Mouse (Mus musculus): ENCODE measurements around the gene Tcta. TPM values are rescaled to one million over a fixed set of nuclear protein-coding genes. Genes with fewer than 3 reads are reported as not detected.

Gene Tcta
- total RNA-seq (2012; rRNA removed), result 5.0 and 8.7 TPM in 2 replicates
- total RNA-seq (2014; rRNA removed), result 7.3 and 7.4 TPM in 2 replicates
- polyA plus RNA-seq (2012; ENCODE audit: insufficient read length, low read depth), result 3.0 and 5.0 TPM in 2 replicates

DNA sequence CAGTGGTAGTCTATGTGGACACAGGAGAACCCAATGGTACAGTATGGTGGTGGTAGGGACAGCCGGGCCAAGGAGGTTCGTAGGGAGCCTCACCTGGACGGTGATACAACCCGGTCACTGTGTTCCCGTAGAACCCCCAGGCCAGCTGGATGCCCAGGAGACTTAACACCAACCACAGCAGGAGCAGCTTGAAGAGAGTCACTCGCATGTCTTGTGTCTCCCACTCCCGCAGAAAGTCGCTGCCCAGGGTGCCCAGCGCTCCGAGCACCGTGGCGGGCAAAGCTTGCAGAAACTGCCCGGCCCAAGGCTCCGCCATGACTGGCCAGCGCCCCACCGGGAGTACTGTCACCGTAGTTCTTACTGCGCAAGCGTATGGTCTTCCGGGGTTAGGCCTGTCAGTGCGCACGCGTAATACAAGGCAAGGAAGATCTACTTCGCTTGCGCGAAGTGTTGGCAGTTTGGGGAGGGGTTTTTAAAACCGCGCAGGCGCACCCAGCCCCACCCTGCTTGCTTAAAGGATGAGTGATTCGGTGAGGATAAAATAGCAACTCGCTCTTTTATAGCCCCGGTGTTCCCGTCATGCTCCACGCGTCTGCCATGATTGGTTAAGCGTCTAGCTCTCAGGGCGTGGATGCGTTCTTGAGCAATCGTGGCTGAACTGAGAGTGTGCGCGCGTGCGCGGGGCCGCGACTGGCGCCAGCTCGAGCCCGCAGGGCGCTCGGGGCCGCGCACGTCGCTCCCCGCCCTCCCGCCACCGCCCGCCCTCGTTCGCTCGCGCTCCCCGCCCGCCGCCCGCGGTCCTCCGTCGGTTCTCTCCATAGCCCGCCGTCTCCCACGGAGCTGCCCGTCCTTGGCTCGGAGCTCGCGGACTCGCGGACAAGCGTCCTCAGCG, at the start of gene Tcta, which contains the start of gene Rhoa:
Tcta (minus strand) TSS at position 532 of the 892 bp plus-strand sequence.
Rhoa (plus strand) TSS at position 501 of the 892 bp plus-strand sequence.
- DNase-seq (ENCODE audit: extremely low read depth), result peak; percentile 100
- peak within 1 kb of the TSS; percentile 90 for H3K27ac ChIP-seq (ENCODE audit: insufficient read depth, low read depth)
- in situ Hi-C loops (cut with MboI; ENCODE audit: low pct_ligation_motif_present, low pct_unique_long_range_greater_than_20kb, low sequenced_read_pairs) (no loop called here), dilution Hi-C loops (cut with MboI; ENCODE audit: extremely low pct_ligation_motif_present, extremely low pct_unique_long_range_greater_than_20kb, low sequenced_read_pairs) (no loop called here)
- peak within 1 kb of the TSS; percentile 80 for H3K9ac ChIP-seq (ENCODE audit: insufficient read depth, low read depth)
- peaks cover 17 to 36% of the 10 kb centered on the region in 2 experiments for H3K36me3 ChIP-seq (replicated peaks in 1 of 2; ENCODE audit: control insufficient read depth in 1 of 2, insufficient read depth in 1 of 2, low read length in 1 of 2)
- H3K9me3 ChIP-seq (replicated peaks; ENCODE audit: low read length), result no peaks in the 10 kb centered on the region
- peaks cover 3 to 48% of the 10 kb centered on the region in 2 experiments; a peak in 3 of 4 replicates for H3K4me1 ChIP-seq (ENCODE audit: control insufficient read depth in 1 of 2, insufficient read depth in 2 of 2)
- peaks cover 36% of the 10 kb centered on the region for H3K79me2 ChIP-seq (replicated peaks; ENCODE audit: control insufficient read depth, extremely low read depth, insufficient read depth, poor library complexity, severe bottlenecking)
- peak within 1 kb of the TSS; percentile 68 for H3K4me2 ChIP-seq (ENCODE audit: insufficient read depth, low read depth, poor library complexity, severe bottlenecking)
- H3K27me3 ChIP-seq (replicated peaks), result no peaks in the 10 kb centered on the region
- H3K4me3 ChIP-seq (replicated peaks in 1 of 3; ENCODE audit: low read depth in 2 of 3, low read length in 2 of 3, poor library complexity in 1 of 3), result peak within 1 kb of the TSS; percentile 71 to 98 (median 81)
- TF ChIP-seq ZKSCAN1 (IDR thresholded peaks at IDR 0.05; ENCODE audit: borderline replicate concordance, low read depth, low read length) (no peak), USF1 (IDR thresholded peaks at IDR 0.05; ENCODE audit: low read depth, low read length) (no peak), BHLHE40 (IDR thresholded peaks at IDR 0.05; ENCODE audit: low read depth, low read length) (no peak), ZMIZ1 (IDR thresholded peaks at IDR 0.05; ENCODE audit: low read depth, low read length) (no peak; the same call in 1 of the 2 replicates), MAX (IDR thresholded peaks at IDR 0.05; ENCODE audit: low read length) (peak; percentile 36; the same call in 1 of the 2 replicates), GABPA (IDR thresholded peaks at IDR 0.05; ENCODE audit: insufficient replicate concordance, low read depth, low read length) (no peak), IRF4 (IDR thresholded peaks at IDR 0.05; ENCODE audit: low read depth, low read length) (peak; percentile 54; the same call in 1 of the 2 replicates), CTCF (conservative IDR thresholded peaks at IDR 0.05 in 1 of 2, IDR thresholded peaks at IDR 0.05 in 1 of 2; ENCODE audit: low read depth in 2 of 2, low read length in 2 of 2) (no peak), POLR2A (IDR thresholded peaks at IDR 0.05; ENCODE audit: low read depth, low read length) (peak; percentile 98), MEF2A (IDR thresholded peaks at IDR 0.05; ENCODE audit: borderline replicate concordance, low read depth, low read length) (peak; percentile 97), CHD1 (IDR thresholded peaks at IDR 0.05; ENCODE audit: low read depth, low read length) (no peak), MAZ (IDR thresholded peaks at IDR 0.05; ENCODE audit: low read depth, low read length) (peak; percentile 82), EP300 (IDR thresholded peaks at IDR 0.05; ENCODE audit: low read length) (no peak), MAFK (IDR thresholded peaks at IDR 0.05; ENCODE audit: insufficient replicate concordance, low read length) (0 out of 2 replicates have a peak, but pooled peaks have one; percentile 8), KAT2A (IDR thresholded peaks at IDR 0.05; ENCODE audit: insufficient replicate concordance, low read length) (no peak), E2F4 (IDR thresholded peaks at IDR 0.05; ENCODE audit: insufficient replicate concordance, low read depth, low read length) (no peak; the same call in 1 of the 2 replicates), JUN (IDR thresholded peaks at IDR 0.05; ENCODE audit: insufficient read depth, low read depth, low read length) (no peak), RAD21 (IDR thresholded peaks at IDR 0.05; ENCODE audit: low read depth, low read length) (no peak), SMC3 (IDR thresholded peaks at IDR 0.05; ENCODE audit: low read depth, low read length) (no peak), RCOR1 (conservative IDR thresholded peaks at IDR 0.05; ENCODE audit: low read depth, low read length) (peak; percentile 76; the same call in 1 of the 2 replicates), USF2 (conservative IDR thresholded peaks at IDR 0.05; ENCODE audit: low read depth, low read length) (no peak), NRF1 (IDR thresholded peaks at IDR 0.05; ENCODE audit: low read depth, low read length) (peak; percentile 93), ELF1 (IDR thresholded peaks at IDR 0.05; ENCODE audit: low read depth, low read length) (peak; percentile 97), TCF12 (IDR thresholded peaks at IDR 0.05; ENCODE audit: low read depth, low read length) (peak; percentile 87), NELFE (IDR thresholded peaks at IDR 0.05; ENCODE audit: low read depth, low read length) (peak; percentile 96), ETS1 (conservative IDR thresholded peaks at IDR 0.05; ENCODE audit: low read depth, low read length) (0 out of 2 replicates have a peak, but pooled peaks have one; percentile 8), MYC (IDR thresholded peaks at IDR 0.05; ENCODE audit: low read depth, low read length) (0 out of 2 replicates have a peak, but pooled peaks have one; percentile 70), ZNF384 (IDR thresholded peaks at IDR 0.05; ENCODE audit: low read depth, low read length) (no peak), MXI1 (IDR thresholded peaks at IDR 0.05; ENCODE audit: low read depth, low read length) (peak; percentile 80), HCFC1 (IDR thresholded peaks at IDR 0.05; ENCODE audit: low read depth, low read length) (peak; percentile 76), PAX5 (IDR thresholded peaks at IDR 0.05; ENCODE audit: low read length) (no peak), CHD2 (IDR thresholded peaks at IDR 0.05; ENCODE audit: low read length) (no peak), SIN3A (IDR thresholded peaks at IDR 0.05; ENCODE audit: low read length) (peak; percentile 80; the same call in 1 of the 2 replicates), JUND (conservative IDR thresholded peaks at IDR 0.05; ENCODE audit: low read depth, low read length) (0 out of 2 replicates have a peak, but pooled peaks have one; percentile 15), TBP (conservative IDR thresholded peaks at IDR 0.05; ENCODE audit: low read depth, low read length) (peak; percentile 98), ZC3H11A (IDR thresholded peaks at IDR 0.05; ENCODE audit: low read depth, low read length) (no peak), UBTF (IDR thresholded peaks at IDR 0.05; ENCODE audit: low read depth, low read length) (no peak)
